Mouse (Mus musculus) lung, adult 10 weeks (tissue): ENCODE data around the gene Krt88. TPM values are rescaled to one million over a fixed set of nuclear protein-coding genes. Genes with fewer than 3 reads are reported as not detected.

Source experiments
- polyA plus RNA-seq: library from polyadenylated mRNA; stranded (reverse); fragments of 350-450 nt; fragmentation: Illumina TruSeq; extraction: RNeasy Lipid Tissue Mini Kit (QIAGEN cat#74804); gene quantifications from one replicate; pipeline ENCODE4 v1.2.3, GENCODE M21; 2014; ENCODE audit warnings: low read depth, low replicate concordance; ENCODE audit not compliant: insufficient read depth

Krt88 gene
- polyA plus RNA-seq = not detected

DNA sequence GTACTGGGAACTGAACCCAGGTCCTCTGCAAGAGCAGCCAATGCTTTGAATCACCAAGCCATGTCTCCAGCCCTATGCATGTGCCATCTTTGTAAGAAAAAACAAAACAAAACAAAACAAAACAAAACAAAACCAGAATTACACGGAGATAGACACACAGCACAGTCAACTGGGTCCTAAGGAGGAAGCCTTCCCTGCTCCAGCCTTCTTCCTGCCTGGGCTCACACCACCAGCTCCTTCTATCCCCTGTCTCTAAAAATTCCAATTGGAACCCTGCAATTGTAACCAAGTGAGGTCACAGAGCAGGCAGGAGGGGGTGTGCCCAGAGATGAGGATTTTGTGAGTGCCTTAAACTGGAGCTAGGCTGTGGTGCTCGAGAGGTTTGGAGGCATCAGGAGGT lies at the start of gene Krt88:
Gene Krt88 (plus strand): TSS at position 301 of the 400 bp plus-strand sequence.

DNA sequence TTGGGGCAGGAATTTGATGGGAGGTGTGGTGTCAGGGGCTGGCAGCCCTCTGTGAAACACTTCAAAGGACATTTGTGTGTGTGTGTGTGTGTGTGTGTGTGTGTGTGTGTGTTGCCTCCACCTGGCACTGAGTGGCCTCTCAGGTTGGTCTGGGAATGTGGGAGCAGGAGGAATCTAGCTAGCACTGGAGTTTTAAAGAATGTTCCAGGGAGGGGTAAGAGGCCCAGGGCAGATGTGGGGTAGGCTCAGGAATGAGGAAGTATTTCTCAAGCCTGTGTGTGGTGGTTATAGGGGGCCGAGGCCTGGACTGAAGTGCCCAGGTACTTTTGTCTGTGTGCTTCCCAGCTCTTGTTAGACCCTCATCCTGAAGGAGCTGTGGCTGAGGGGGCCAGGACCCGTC lies 36.8 kb upstream of the Krt88 start, which contains the start of gene Krt7:
Gene Krt7 (plus strand): TSS at position 269 of the 400 bp plus-strand sequence.

GRCm38 (mm10) chr15:101438555-101438954 lies 9.0 kb upstream of the Krt88 start, which contains the start of gene Krt87:
Gene Krt87 (minus strand): TSS chr15:101438804.

DNA sequence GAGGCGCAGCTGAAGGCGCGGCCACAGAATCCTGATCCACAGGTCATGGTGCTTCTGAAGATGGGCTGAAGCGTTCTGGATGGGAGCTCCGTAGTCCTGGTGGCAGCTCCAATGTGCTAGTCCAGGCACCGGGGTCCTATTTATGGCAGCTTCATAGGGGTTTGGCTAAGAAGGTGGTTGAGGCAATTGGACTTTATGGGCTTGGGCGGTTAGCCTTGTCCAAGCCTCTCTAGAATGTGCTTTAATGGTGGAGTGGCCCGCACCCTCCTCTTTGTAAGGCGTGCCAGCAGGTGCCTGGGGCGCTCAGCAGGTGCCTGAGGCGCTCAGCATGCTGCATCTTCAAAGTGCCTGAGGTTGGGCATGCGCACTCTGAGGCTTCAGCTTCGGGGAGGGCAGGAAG lies 16.1 kb downstream of the Krt88 start, which contains the start of gene Krt81:
Gene Krt81 (minus strand): TSS at position 101 of the 400 bp plus-strand sequence.

GRCm38 (mm10) chr15:101472952-101473528 lies 25.5 kb downstream of the Krt88 start, which contains the start of gene Krt86:
Gene Krt86 (plus strand): TSS chr15:101473478.

DNA sequence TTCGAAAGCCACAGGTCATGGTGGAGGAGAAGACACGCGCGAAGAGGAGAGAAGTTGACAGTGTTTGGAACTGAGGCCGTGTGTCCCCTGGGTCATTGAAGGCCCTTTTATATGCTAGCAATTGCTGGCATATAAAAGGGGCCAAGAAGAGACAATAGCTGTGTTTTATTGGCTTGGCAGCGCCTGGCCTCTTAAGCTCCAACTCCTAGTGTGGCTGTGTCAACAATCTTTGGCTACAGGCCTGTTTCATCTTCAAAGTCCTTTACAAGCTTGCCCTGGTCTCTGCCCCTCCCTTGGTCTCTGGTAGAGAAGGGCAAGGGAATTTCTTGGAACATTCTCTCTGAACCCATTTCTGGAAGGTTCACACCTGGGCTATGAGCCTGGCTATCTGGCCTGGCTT lies 43.9 kb downstream of the Krt88 start, which contains the start of gene Krt83:
Gene Krt83 (minus strand): TSS at position 82 of the 400 bp plus-strand sequence.

Other genes starting within 250 kb of the Krt88 start
- gene Grasp, start 223.6 kb upstream of the Krt88 start, polyA plus RNA-seq = 14.4 TPM
- 51.8 TPM for gene Nr4a1, start 193.5 kb upstream of the Krt88 start, polyA plus RNA-seq
- 32.3 TPM for gene Atg101, start 163.5 kb upstream of the Krt88 start, polyA plus RNA-seq
- gene 6030408B16Rik, start 154.5 kb upstream of the Krt88 start, polyA plus RNA-seq = 16.6 TPM
- 65.9 TPM for gene Krt80, start 77.6 kb upstream of the Krt88 start, polyA plus RNA-seq
- 168 TPM for gene Krt7, start 36.7 kb upstream of the Krt88 start, polyA plus RNA-seq
- 0.25 TPM for gene Krt87, start 8.9 kb upstream of the Krt88 start, polyA plus RNA-seq
- gene Krt81, start 16.0 kb downstream of the Krt88 start, polyA plus RNA-seq = not detected
- gene Krt86, start 25.7 kb downstream of the Krt88 start, polyA plus RNA-seq = not detected
- gene Krt83, start 43.8 kb downstream of the Krt88 start, polyA plus RNA-seq = not detected
- gene Gm49425, start 69.5 kb downstream of the Krt88 start, polyA plus RNA-seq = not detected
- not detected for gene Krt84, start 85.1 kb downstream of the Krt88 start, polyA plus RNA-seq
- gene Krt82, start 102.9 kb downstream of the Krt88 start, polyA plus RNA-seq = not detected
- gene Krt90, start 115.2 kb downstream of the Krt88 start, polyA plus RNA-seq = not detected
- not detected for gene Krt75, start 126.2 kb downstream of the Krt88 start, polyA plus RNA-seq
- gene Gm5414, start 180.4 kb downstream of the Krt88 start, polyA plus RNA-seq = not detected
- not detected for gene Gm5478, start 199.6 kb downstream of the Krt88 start, polyA plus RNA-seq
- gene Krt6b, start 232.5 kb downstream of the Krt88 start, polyA plus RNA-seq = not detected
- not detected for gene Krt6a, start 246.6 kb downstream of the Krt88 start, polyA plus RNA-seq